Mouse (Mus musculus): ENCODE measurements around the gene Exoc7. TPM values are rescaled to one million over a fixed set of nuclear protein-coding genes. Genes with fewer than 3 reads are reported as not detected.
A peak's percentile ranks its signal among the peaks of the same experiment; 100 is the strongest.

Gene Exoc7
- polyA plus RNA-seq (2014; fragmentation: Nextera tagmentation; extraction: Ambion mirVana) = 67.8 and 71.1 TPM in 2 replicates

DNA sequence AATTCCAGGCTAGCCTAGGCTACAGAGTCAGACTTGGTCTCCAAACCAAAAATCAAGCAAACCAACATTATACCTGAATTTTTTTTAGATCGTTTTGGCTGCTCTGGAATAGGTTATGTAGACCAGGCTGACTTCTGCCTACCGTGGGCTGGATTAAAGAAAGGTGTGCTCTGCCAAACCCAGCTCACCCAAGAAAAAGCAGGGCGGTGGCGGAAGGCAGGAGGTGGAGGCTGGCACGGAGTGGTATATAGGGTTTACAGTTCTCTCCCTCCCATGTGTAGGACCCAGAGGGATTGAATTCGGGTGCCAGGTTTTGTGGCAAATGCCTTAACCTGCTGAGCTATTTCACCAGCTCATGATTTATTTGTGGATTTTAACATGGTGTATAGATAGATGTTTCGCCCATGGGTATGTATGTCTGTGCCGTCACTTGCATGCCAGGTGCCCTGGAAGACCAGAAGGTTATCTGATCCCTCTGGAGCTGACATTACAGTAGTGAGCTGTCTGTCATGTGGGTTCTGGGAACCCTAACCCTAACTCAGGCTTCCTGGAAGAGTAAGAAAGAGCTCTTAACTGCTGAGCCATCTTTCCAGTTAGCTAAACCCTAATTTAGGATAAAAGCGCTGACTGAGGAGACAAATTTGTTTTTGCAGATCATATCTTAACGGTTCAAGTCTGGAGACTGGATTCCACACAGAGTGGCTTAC lies at the start of gene Exoc7:
Gene Exoc7, minus strand, starts transcription at position 215 of the 707 bp plus-strand sequence.
- WGBS = 83% methylated on average over 10 of the region's 10 CpGs
- H3K4me2 ChIP-seq (ENCODE audit: low read depth, low read length, severe bottlenecking) = peak within 1 kb of the TSS; percentile 87
- peaks cover 4% of the 10 kb centered on the region; the same call in 1 of the 2 replicates for H3K36me3 ChIP-seq (ENCODE audit: control insufficient read depth, insufficient read depth, low read length)
- H3K4me1 ChIP-seq (replicated peaks; ENCODE audit: control insufficient read depth, insufficient read depth, low read length) = no peaks in the 10 kb centered on the region; the same call in 1 of the 2 replicates
- no peak within 1 kb of the TSS for H3K27ac ChIP-seq (ENCODE audit: low read depth, low read length)
- ATAC-seq (replicated peaks; ENCODE audit: low FRiP score) (peak; percentile 31; the same call in 1 of the 2 replicates), DNase-seq (ENCODE audit: low spot score) (no peak)
- no peaks in the 10 kb centered on the region for H3K9me3 ChIP-seq (ENCODE audit: control insufficient read depth, low read length)
- peak within 1 kb of the TSS; percentile 73 for H3K9ac ChIP-seq (ENCODE audit: low read length)
- peak within 1 kb of the TSS; percentile 70 for H3K4me3 ChIP-seq (ENCODE audit: low read depth, low read length)
- no peaks in the 10 kb centered on the region; the same call in 1 of the 2 replicates for H3K27me3 ChIP-seq (ENCODE audit: control insufficient read depth, insufficient read depth, low read length)

DNA sequence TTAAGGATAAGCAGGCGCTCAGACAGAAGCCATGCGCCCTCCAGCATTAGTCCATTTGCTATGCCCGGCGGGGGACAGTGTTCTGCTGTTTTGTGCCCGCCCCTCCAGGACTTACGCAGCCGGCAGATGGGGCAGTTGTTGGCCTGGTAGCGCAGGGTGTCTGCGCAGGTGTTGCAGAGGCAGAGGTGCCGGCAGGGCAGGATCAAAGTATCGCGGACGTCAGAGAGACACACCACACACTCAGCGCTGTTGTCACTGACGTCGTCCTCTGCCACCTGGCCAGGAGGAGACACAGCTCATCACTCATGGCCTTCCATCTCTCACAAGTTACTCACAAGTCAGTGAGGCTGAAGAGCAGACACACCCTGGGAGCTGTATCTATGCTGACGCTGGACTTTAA lies 47.5 kb upstream of the Exoc7 start:
- no peak overlapping the region for H3K4me3 ChIP-seq (ENCODE audit: low read depth, low read length)
- WGBS = 34% methylated on average over 17 of the region's 17 CpGs
- no peak overlapping the region for H3K4me2 ChIP-seq (ENCODE audit: low read depth, low read length, severe bottlenecking)
- no peaks in the 10 kb centered on the region; the same call in 1 of the 2 replicates for H3K36me3 ChIP-seq (ENCODE audit: control insufficient read depth, insufficient read depth, low read length)
- H3K9me3 ChIP-seq (ENCODE audit: control insufficient read depth, low read length) = no peaks in the 10 kb centered on the region
- no peak for DNase-seq (ENCODE audit: low spot score)
- H3K27me3 ChIP-seq (ENCODE audit: control insufficient read depth, insufficient read depth, low read length) = no peaks in the 10 kb centered on the region
- H3K4me1 ChIP-seq (replicated peaks; ENCODE audit: control insufficient read depth, insufficient read depth, low read length) = no peaks in the 10 kb centered on the region
- no peak overlapping the region for H3K27ac ChIP-seq (ENCODE audit: low read depth, low read length)
- no peak overlapping the region for H3K9ac ChIP-seq (ENCODE audit: low read length)
- ATAC-seq (replicated peaks; ENCODE audit: low FRiP score) = no peak

DNA sequence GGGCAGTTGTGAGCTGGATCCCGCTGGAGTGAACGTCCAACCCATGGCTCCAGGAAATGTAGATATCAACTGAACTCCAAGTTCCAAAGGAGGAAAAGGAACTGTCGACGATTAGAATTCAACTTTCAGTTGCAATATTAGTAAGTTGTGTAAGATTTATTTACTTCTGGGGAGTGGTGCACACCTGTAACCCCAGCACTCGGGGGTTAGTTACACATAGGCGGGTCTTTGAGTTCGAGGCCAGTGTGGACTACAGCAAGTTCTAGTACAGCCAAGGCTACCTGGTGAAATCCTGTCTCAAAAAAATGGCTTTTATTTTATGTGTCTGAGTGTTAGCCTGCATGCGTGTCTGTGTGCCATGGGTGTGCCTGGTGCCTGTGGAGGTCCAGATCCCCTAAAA lies 46.5 kb upstream of the Exoc7 start:
- no peak overlapping the region for H3K27ac ChIP-seq (ENCODE audit: low read depth, low read length)
- H3K36me3 ChIP-seq (ENCODE audit: control insufficient read depth, insufficient read depth, low read length) = no peaks in the 10 kb centered on the region; the same call in 1 of the 2 replicates
- DNase-seq (ENCODE audit: low spot score) = no peak
- no peak overlapping the region for H3K4me3 ChIP-seq (ENCODE audit: low read depth, low read length)
- 94% methylated on average over 8 of the region's 8 CpGs for WGBS
- no peak for ATAC-seq (replicated peaks; ENCODE audit: low FRiP score)
- no peak overlapping the region for H3K9ac ChIP-seq (ENCODE audit: low read length)
- no peak overlapping the region for H3K4me2 ChIP-seq (ENCODE audit: low read depth, low read length, severe bottlenecking)
- H3K27me3 ChIP-seq (ENCODE audit: control insufficient read depth, insufficient read depth, low read length) = no peaks in the 10 kb centered on the region
- no peaks in the 10 kb centered on the region for H3K4me1 ChIP-seq (replicated peaks; ENCODE audit: control insufficient read depth, insufficient read depth, low read length)
- H3K9me3 ChIP-seq (ENCODE audit: control insufficient read depth, low read length) = no peaks in the 10 kb centered on the region

DNA sequence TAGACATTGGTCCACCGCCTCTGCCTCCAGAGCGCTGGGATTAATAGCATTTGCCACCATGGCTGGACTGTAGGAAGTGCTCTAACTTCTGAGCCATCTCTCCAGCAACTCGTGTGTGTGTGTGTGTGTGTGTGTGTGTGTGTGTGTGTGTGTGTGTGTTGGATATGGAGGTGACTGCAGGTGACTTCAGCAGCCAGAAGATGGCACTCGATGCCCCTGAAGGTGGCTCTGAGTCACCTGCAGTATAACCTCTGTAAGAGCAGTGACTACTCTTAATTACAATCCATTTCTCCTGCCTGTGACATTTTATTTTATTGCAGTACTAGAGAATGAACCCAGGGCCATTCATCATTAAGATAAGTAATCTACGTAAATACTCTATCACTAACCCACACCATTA lies 44.3 kb upstream of the Exoc7 start:
- no peak overlapping the region for H3K4me3 ChIP-seq (ENCODE audit: low read depth, low read length)
- no peak overlapping the region for H3K27ac ChIP-seq (ENCODE audit: low read depth, low read length)
- H3K27me3 ChIP-seq (ENCODE audit: control insufficient read depth, insufficient read depth, low read length) = no peaks in the 10 kb centered on the region
- H3K4me2 ChIP-seq (ENCODE audit: low read depth, low read length, severe bottlenecking) = no peak overlapping the region
- no peak for ATAC-seq (replicated peaks; ENCODE audit: low FRiP score)
- DNase-seq (ENCODE audit: low spot score) = no peak
- no peak overlapping the region for H3K9ac ChIP-seq (ENCODE audit: low read length)
- 90% methylated on average over 5 of the region's 5 CpGs for WGBS
- no peaks in the 10 kb centered on the region for H3K4me1 ChIP-seq (replicated peaks; ENCODE audit: control insufficient read depth, insufficient read depth, low read length)
- H3K9me3 ChIP-seq (ENCODE audit: control insufficient read depth, low read length) = no peaks in the 10 kb centered on the region
- no peaks in the 10 kb centered on the region; the same call in 1 of the 2 replicates for H3K36me3 ChIP-seq (ENCODE audit: control insufficient read depth, insufficient read depth, low read length)

DNA sequence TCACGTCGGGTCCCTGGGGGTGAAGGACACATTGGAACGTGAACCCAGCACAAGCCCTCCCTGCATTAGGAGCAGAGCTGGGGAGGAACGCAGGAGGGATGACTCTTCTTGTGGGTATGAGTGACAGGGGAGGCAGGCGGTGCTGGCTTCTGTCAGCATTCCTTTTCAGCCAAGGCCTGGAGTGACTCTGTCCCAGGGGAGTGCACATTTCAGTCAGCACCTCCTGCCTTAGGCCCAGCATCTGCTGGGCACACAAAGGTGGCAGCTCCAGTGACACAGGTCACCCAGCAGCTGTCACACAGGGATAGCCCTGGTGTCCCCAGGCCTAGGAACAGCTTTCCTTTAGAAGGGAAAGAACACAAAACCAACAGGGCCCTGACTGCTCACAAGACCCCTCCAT lies 40.9 kb upstream of the Exoc7 start:
- H3K27me3 ChIP-seq (ENCODE audit: control insufficient read depth, insufficient read depth, low read length) = no peaks in the 10 kb centered on the region

DNA sequence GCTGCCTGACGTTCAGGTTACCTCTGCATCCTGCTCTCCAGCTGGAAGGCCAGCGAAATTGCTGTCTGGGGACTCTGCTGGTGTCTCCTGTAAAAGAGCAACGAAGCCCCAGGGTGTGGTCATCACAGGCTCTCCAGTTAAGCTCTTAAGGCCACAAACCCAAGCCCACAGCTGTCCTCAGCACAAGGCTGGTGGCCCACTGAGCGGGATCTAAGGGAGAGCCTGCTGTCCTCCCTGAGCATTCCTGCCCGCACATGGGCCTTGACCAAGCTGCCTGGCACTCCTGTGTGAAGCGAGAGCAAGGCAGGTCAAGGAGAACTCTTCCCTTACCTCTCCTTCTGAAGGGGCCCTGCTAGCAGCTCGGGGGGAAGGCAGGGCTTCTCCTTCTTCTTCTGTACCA lies 40.0 kb upstream of the Exoc7 start:
- no peak overlapping the region for H3K27ac ChIP-seq (ENCODE audit: low read depth, low read length)
- no peaks in the 10 kb centered on the region for H3K4me1 ChIP-seq (replicated peaks; ENCODE audit: control insufficient read depth, insufficient read depth, low read length)
- no peaks in the 10 kb centered on the region for H3K9me3 ChIP-seq (ENCODE audit: control insufficient read depth, low read length)
- H3K9ac ChIP-seq (ENCODE audit: low read length) = no peak overlapping the region
- H3K36me3 ChIP-seq (ENCODE audit: control insufficient read depth, insufficient read depth, low read length) = no peaks in the 10 kb centered on the region
- H3K4me3 ChIP-seq (ENCODE audit: low read depth, low read length) = no peak overlapping the region
- DNase-seq (ENCODE audit: low spot score) (no peak), ATAC-seq (replicated peaks; ENCODE audit: low FRiP score) (no peak)
- no peak overlapping the region for H3K4me2 ChIP-seq (ENCODE audit: low read depth, low read length, severe bottlenecking)
- no peaks in the 10 kb centered on the region for H3K27me3 ChIP-seq (ENCODE audit: control insufficient read depth, insufficient read depth, low read length)
- WGBS = 80% methylated on average over 7 of the region's 7 CpGs

More for the DNA sequence above, 40.9 kb upstream of the Exoc7 start:
- H3K4me3 ChIP-seq (ENCODE audit: low read depth, low read length) = no peak overlapping the region
- H3K27ac ChIP-seq (ENCODE audit: low read depth, low read length) = no peak overlapping the region
- no peaks in the 10 kb centered on the region for H3K9me3 ChIP-seq (ENCODE audit: control insufficient read depth, low read length)
- H3K4me1 ChIP-seq (replicated peaks; ENCODE audit: control insufficient read depth, insufficient read depth, low read length) = no peaks in the 10 kb centered on the region
- 84% methylated on average over 5 of the region's 5 CpGs for WGBS
- no peak for ATAC-seq (replicated peaks; ENCODE audit: low FRiP score)
- no peak overlapping the region for H3K4me2 ChIP-seq (ENCODE audit: low read depth, low read length, severe bottlenecking)
- DNase-seq (ENCODE audit: low spot score) = no peak
- H3K36me3 ChIP-seq (ENCODE audit: control insufficient read depth, insufficient read depth, low read length) = no peaks in the 10 kb centered on the region
- no peak overlapping the region for H3K9ac ChIP-seq (ENCODE audit: low read length)

DNA sequence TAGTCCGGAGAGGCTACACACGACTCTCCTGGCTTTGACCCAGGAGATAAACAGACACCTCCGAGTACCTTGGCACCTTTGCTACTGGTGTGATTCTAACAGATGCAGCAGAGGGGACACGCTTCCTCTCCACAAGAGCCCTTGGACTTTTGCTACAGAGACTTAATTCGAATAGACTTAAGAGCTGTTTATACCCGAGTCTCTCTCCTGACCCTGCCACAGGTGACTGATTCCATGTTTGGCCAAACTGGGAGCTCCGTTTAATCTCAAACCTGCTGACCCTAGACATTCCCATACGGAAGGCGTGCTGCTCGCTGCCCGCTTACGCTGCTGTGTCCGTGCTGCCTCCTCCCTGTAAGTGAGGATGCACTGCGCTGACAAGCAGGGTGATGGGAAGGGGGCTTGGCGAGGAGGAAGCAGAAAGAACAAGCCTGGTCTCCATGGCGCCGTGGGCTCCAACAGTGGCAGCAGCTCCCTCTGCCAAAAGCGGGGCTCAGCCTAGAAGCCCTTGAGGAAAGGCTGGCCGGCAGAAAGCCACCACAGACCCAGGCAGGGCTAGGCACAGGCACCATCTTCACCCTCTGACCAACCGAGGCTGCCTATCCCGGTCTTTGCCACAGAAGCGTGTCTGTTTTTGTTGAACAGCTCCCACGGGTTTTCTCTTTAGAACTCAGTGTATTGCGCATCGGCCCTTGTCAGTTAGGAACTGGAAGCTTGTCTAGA lies 35.2 kb upstream of the Exoc7 start:
- no peaks in the 10 kb centered on the region for H3K36me3 ChIP-seq (ENCODE audit: control insufficient read depth, insufficient read depth, low read length)
- ATAC-seq (replicated peaks; ENCODE audit: low FRiP score) (no peak), DNase-seq (ENCODE audit: low spot score) (no peak)
- H3K27me3 ChIP-seq (ENCODE audit: control insufficient read depth, insufficient read depth, low read length) = no peaks in the 10 kb centered on the region
- 0 out of 2 replicates have a peak, but pooled peaks cover under 1% of the 10 kb centered on the region for H3K4me1 ChIP-seq (replicated peaks; ENCODE audit: control insufficient read depth, insufficient read depth, low read length)
- H3K9me3 ChIP-seq (ENCODE audit: control insufficient read depth, low read length) = no peaks in the 10 kb centered on the region
- H3K4me3 ChIP-seq (ENCODE audit: low read depth, low read length) = no peak overlapping the region
- WGBS = 75% methylated on average over 25 of the region's 25 CpGs
- no peak overlapping the region for H3K27ac ChIP-seq (ENCODE audit: low read depth, low read length)
- H3K4me2 ChIP-seq (ENCODE audit: low read depth, low read length, severe bottlenecking) = no peak overlapping the region
- no peak overlapping the region for H3K9ac ChIP-seq (ENCODE audit: low read length)

DNA sequence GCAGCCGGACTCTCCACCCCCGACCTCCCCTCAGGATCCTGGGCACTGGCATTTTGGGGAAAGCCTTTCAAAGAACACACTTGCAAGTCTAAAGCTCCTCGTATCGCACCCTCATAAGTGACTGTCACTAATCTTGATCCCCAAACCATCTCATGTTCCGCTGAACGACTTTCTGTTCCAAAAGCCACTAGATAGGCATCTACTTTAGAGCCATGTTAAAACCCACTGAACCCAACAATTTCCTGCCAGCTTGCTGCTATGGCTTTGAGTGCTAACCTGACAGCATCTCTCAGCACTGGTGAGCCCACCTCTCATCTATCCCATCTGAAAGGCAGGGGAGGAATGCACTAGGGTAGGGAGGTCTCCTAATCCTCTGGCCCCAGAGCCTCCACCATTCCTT lies 30.5 kb upstream of the Exoc7 start:
- Histone ChIP-seq H3K27me3 (ENCODE audit: control insufficient read depth, insufficient read depth, low read length) (peaks cover 14% of the 10 kb centered on the region), H3K9ac (ENCODE audit: low read length) (peak overlapping the region; percentile 23; the same call in 1 of the 2 replicates), H3K4me3 (ENCODE audit: low read depth, low read length) (no peak overlapping the region), H3K36me3 (ENCODE audit: control insufficient read depth, insufficient read depth, low read length) (no peaks in the 10 kb centered on the region), H3K27ac (ENCODE audit: low read depth, low read length) (no peak overlapping the region), H3K4me1 (replicated peaks; ENCODE audit: control insufficient read depth, insufficient read depth, low read length) (peaks cover 29% of the 10 kb centered on the region), H3K9me3 (ENCODE audit: control insufficient read depth, low read length) (no peaks in the 10 kb centered on the region), H3K4me2 (ENCODE audit: low read depth, low read length, severe bottlenecking) (no peak overlapping the region)
- 91% methylated on average over 6 of the region's 6 CpGs for WGBS
- DNase-seq (ENCODE audit: low spot score) = no peak
- ATAC-seq (replicated peaks; ENCODE audit: low FRiP score) = no peak
